Mouse (Mus musculus) testis, postnatal 14 days (tissue): ENCODE results near the gene Scamp4.
"Not testable (repeated sequence)": the region's sequence is repeated elsewhere in the genome, so short reads cannot be mapped to it uniquely, and the experiment has no call there.

Experiments used
- DNase-seq: peaks from one replicate; pipeline ENCODE4 v3.0.0; 2021; ENCODE audit warnings: low spot score

The Scamp4 gene

DNA sequence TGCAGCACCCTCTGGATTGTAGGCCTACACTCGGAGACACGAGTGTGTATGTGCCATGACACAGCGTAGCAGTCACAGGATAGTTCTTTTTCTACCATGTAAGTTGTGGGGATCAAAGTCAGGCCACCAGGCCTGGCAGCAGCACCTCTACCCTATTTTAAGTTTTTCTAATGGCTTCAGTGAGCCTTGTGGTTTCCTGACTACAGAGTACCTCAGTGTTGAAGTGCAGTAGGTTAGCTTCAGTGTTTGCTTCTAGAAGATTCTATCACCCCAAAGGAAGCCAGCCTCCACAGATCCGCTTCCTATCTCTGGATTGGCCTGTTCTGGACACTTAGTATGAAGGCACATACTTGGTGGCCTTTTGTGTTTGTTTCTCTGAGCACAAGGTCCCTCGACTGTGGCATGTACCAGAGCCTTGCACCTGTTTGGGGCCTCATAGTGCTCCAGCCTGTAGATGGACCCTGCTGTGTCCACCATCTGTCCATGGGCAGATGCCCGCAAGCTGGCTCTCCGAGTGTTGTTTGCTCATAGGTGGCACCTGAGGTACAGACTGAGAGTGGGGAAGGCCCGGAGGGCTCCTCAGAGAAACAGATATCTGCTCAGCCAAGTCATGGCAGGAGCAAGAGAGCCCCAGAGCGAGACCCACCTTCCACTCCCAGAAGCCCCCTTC is 7.6 kb downstream of the Scamp4 start:
- no peak for DNase-seq

DNA sequence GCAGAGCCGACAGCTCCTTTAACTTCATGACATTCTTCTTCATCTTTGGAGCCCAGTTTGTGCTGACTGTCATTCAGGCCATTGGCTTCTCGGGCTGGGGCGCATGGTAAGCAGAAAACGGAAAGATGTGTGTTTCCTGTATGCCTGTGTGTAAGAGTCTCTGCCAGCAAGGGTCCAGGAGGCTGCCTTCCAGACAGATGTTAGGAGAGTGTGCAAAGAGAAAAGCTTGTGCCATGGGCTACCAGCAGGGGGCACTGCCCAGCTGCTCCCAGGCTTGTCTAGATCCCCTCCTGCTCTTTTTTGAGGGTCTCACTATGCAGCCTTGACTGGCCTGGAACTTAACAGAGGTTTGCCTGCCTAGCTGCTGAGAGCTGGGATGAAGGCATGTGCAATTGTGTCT is 8.4 kb downstream of the Scamp4 start:
- no peak for DNase-seq

DNA sequence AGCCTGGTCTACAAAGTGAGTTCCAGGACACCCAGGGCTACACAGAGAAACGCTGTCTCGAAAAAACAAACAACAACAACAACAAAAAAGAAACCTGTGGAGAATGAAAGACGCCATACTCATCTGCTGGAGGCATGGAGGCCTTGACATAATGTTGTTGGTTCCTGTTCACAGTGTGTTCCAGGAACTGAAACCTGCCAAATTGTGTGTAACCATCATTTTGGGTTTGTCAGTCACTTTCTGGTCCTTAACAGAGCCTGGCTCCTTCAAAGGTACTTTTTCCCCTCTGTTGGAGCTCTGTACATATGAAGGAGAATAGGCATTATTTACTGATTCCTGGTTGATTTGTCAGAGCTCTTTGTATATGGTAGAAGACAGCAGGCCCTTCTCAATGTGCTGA is 9.2 kb downstream of the Scamp4 start:
- DNase-seq = no peak

DNA sequence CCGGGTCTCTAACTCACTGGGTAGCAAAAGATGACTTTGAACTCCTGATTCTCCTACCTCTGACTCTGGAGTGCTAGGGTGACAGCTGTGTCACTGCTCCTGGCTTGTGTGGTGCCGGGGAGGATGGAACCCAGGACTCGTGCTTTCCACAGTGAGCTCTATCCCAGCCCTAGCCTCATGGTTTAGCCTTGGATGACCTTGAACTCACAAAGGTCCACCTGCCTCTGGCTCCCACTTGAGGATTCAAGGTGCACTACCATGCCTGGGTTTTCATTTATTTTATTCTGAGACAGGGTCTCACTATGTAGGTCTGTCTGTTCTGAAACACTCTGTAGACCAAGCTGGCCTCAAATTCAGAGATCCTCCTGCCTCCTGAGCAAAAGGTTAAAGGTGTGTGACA is 11.1 kb downstream of the Scamp4 start:
- DNase-seq = no peak

DNA sequence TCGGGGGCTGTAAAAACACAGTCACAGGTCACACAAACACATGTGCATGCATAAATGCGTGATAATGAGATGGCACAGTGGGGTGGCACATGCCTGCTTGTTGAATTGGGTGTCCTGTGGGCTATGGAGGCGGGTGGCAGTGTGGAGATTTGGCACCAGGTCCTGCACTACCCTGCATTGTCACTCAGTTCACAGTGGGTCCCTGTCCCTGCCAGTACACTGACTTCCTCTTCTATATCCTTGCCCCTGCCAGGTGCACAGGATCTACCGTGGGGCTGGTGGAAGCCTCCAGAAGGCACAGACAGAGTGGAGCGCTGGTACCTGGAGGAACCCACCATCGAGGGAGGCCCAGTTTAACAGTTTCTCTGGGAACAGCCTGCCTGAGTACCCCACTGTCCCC is 11.7 kb downstream of the Scamp4 start:
- no peak for DNase-seq

DNA sequence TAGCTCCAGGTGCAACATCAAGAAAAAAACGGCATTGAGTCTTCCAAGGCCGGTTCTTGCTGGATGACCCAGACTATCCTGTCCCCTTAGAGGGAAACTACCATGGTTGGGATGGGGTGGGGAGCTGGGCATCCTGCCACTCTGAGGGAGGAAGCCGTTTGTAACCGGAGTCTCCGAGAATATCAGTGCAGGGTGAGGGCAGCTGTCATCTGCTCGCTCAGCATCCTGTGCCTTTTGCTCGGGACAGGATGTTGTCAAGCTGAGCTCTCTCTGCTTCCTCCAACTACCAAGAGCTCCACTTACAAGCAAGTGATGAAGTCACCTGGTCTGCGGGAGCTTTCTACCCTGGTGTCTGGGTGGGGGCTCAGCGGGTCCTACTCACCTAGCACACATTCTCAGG is 15.5 kb downstream of the Scamp4 start:
- DNase-seq = no peak

DNA sequence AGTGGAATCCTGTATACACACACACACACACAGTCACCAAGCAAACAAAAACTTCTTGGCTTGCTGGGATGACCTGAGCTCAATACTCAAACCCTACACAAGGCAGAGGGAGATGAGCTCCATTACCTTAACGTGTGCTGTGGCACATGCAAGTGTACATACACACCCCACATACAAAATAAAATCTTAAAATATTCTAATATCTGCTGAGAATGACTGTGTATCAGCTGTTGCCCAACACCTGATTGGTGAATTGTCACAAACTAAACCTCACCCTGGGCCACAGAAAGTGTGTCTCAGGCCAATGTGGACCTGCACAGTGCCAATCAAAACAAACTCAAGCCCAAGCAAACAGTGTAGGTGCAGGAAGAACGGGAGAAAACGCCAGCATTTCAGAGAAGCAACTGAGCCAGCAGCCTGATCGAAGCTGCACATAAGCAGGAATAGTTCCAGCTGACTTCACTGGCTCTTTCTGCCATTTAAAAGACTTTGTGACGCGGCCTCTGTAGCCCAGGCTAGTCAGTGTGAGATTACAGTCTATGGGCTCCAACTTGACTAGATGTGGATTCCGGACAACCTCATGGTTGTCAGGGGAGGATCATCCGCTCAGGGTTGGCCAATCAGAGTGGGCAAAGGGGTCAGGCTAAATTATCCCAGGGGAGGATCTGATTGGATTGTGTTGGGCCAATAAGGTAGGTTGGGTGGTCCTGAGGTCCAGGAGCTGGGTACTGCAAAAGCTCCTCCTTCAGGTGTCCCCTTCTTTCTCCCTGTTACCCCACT is 17.0 kb downstream of the Scamp4 start:
- no peak for DNase-seq

DNA sequence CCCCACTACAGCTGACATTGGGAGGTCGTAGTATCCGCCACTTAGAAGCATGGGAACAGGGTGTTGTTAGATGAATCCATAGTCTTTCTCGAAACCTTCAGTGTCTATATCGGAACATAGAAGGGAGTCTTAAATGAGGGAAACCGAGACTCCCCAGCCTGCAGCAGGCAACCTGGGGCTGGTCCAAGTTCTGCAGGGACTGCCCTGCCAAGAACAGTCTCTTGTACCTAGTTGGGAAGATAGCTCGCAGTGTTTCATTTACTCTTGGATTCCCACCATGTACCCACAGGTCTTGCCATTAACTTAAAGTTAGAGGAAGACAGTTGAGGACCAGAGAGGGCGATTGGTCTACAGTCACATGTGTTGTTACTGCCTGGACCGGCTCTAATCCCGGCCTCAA is 17.7 kb downstream of the Scamp4 start:
- DNase-seq = no peak

DNA sequence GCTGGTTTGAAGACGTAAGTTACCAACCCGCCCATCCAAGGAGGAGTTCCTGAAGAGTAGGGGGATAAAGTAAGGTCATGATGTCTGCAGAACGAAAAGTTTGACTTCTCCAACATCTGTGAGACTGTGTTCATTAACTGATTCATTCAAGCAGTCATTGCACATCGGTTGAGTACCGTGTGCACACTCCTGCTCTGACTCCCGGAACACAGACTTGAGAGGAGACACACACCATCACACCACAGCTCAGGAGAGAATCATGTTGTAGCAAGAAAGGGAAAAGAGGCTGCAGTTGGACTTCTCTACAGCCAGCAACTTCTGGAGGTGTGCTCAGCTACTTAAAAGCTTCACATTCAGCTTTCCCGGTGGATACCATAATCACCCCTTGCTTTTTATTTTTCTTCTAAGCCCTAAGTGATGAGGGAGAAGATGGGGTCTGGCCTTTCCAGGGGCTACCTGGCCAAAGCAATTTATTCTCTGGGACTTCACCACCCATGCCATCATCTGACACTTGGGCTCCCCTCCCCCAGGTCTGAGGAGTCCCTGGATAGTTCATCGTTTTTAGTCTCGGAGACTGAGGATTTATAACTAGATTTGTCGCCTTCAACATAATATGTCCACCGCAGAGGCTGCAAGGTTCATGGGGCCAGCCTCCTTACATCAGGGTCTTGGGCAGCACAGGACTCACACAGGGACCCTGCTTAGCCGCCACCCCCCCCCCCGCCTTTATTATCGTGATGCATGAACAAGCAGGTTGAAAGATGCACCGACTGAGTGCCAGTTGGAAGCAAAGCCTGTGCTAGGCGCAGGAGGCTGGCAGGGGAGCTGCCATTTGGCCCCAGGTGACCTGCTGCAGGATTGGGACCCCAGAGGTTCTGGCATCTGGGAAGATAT is 18.4 kb downstream of the Scamp4 start:
- DNase-seq = no peak

DNA sequence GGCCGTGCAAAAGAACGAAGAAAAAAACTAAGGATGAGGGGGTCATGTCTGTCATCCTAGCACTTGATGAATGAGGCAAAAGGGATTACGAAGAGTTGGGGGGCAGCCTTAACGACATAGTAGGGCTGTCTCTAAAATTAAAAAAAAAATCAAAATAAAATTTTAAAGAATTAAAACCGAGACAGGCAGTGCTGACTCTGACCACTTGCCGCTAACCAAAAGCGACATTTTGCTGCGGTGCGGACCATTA is 18.9 kb downstream of the Scamp4 start:
- DNase-seq = no peak

DNA sequence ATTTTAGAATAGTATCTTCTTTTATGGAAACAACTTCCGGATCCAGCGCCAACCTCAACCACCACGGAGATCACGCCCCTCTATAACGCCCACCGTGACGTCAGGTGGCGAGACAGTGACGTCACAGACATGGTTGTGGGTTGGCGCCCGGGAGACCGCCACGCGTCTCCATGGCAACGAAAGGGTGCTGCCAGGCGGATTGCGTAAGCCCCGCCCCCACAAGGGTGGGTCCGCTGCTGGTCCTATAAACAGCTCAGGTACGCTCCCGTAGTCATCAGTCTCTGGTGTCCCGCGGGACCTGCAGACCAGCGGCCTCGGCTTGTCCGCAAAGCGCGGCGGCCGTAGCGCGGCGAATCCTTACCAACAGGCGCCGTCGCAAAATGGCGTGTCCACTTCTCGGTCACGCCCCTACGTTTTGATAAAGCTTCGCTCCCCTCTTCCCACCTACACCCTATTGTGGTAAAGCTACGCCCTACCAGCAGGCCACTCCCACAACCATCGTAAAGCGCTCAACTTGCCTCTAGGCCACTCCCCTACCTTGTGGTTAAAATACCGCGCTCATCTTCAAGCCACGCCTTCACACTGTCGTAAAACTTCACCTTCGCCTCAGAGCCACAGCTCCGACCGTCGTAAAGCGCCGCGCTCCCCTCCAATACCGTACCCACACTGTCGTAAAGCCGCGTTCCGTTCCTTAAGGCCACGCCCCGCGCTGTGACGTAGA is 19.4 kb downstream of the Scamp4 start:
- peak; percentile 100 for DNase-seq

DNA sequence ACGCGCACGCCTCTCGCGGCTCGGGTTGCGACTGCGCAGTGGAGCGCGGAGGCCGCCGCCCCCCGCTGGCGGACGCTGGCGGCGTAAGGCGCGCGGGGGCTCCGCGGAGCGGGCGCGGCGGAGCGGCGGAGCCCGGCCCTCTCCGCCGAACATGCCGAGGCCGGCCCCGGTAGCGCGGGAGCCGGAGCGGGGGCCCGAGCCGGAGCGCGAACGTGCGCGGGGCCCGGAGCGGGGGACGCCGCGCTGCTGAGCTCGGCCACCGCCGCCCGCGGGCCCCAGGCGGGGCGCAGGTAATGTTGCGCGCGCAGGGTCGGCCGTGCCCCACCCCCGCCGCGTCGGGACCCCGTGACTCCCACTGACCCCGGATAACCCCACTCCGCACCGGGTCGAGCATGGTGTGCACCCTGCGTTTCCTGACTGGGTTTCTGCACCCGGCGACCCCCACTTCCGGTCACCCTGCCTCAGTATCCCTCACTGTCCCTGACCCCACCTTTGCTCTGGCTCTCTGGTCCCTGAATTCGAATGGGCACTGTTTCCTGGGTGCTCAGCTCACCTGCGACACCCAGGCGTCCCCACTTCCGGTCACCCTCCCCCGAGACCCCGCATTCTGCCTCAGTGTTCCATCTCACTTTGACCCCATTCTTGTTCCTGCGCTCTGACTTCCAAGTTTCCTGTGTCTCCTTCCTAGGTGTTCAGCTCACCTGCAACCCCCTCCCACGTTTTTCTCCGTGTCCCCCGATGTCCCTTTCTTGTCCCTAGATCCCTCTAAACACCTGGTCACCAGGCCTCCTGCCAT is 20.2 kb downstream of the Scamp4 start, which contains the start of gene Csnk1g2:
TSS of gene Csnk1g2 (plus strand) at position 178 of the 796 bp plus-strand sequence.
- peak; percentile 80 for DNase-seq

DNA sequence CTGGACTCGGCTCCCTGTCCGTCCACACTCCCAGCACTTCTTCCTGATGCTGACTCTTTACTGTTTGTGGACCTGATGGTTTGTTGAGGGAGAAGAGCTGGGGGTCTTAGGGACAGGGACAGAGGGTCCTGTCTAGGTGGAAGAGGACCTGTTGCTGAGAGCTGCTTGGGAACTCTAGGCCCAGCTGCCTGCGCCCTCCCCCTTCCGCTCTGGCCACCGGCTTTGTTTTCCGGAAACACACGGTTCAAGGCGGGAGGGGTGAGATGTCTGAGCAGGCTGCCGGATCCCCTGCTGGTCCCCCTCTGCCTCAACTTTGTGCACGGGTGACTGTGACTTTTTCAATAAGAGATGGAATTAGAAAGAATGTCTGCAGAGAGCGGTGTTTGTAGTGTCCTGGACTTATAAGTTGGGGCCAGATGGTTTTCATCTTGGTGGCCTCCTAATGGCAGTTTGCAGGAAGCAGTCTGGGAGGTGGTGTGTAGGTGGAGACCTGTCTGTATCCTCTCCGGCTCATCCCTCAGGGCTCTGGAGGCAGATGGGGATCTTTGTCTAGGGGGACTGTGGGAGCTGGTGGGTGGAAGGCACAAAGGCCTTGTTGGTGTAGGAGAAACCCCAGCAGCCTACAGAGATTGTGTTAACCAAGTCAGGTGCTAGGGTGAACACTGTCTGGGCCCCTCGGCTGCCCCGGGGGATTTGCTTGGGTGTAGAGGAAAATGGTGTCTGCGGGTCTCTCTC is 21.0 kb downstream of the Scamp4 start:
- no peak for DNase-seq

DNA sequence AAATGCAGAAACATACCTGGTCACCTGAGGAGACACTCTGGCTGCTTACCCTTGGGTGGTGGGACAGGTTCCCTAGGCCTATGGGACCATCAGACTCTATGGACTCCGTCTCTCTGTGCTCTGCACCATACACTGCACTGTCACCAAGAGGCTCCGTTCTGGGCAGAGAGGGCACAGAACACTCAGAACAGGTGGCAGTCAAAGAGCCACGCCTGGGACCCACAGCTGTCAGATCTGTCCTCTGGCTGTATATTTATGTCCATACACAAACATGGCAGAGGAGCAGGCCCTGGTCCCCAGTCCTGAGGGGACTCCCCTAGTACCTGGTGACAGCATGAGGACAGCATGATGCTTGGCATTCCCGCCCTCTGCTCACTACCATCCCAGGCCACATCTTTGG is 23.1 kb downstream of the Scamp4 start:
- no peak for DNase-seq

DNA sequence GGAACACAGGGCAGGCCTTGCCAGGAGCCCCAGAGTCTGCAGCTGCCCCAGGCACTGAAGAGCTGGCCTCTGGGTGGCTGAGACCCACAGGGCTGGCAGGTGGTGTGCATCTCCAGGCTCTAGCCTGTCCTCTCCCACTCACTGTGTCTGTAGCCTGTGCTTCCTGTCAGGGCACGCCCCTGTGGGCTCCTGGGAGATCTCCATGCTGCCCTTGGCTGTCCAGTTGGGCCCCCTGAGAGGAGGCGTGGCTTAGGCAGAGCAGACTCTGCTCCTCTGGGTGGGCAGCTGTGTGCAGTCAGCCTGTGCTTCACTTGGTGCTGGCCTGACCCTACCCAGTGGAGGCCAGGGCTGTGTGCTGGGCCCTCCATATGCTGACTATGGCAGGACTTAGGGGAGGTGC is 25.0 kb downstream of the Scamp4 start:
- DNase-seq = peak; percentile 71

DNA sequence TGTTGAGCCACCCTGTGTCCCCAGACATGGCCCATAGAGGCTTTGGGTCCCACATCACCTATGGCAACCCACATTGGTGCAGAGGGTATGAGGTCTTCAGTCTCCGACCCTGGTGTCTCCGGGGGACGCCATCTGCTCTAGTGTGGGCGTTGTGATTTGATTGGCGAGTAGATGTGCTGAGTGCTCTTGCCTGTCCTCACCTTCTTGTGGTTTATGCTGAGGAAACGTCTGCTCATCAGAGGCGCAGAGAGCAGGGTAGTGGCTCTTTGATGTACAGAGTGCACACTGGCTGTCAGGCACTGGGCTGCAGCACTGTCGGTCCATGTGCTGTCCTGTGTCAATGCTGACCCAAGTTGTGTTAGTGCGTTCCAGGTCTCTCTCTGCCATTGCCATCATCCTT is 26.3 kb downstream of the Scamp4 start:
- no peak for DNase-seq

DNA sequence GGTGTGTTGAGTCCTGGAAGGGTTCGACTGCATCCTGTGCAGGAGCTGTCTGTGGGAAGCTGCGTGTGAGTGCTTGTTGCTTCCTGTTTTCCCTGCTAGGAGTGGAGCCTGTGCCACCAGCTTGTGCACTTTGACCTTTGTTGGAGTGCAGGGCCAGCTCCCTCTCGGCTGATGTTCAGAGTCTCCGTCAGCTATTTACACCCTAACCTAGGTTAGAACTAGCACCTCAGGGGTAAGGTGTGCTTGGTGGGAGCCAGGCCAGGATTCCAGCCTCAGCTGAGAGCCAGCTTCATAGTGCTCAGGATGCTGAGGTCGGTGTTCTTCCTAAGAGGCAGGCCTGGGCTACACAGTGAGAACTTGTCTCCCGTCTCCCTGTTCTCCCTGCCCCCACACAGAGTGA is 32.7 kb downstream of the Scamp4 start:
- no peak for DNase-seq

DNA sequence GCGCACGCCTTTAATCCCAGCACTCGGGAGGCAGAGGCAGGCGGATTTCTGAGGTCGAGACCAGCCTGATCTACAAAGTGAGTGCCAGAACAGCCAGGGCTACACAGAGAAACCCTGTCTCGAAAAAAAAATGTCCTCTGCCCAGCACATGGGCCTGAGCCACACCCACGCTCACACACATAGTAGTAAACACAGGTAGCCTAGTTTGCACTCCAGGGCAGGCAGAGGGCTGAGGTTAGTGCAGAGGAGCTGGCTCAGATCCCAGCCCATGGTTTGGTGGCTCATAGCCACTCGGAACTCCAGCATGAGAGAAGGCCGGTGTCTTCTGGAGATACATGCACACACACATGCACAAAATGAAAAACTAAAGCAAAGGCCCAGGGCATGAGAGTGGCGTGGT is 44.3 kb downstream of the Scamp4 start:
- no peak for DNase-seq

DNA sequence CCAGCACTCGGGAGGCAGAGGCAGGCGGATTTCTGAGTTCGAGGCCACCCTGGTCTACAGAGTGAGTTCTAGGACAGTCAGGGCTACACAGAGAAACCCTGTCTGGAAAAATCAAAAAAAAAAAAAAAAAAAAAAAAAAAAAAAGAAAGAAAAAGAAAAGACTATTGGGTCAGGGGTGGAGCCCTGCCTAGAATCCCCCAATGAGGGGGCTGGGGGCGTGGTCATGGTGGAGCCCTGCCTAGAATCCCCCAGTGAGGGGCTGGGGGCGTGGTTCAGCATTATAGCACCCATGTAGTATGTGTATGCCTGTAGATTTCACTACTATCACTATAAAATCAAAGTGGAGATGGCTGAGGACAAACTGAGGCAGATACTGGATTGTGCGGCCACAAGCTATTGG is 47.2 kb downstream of the Scamp4 start:
- DNase-seq = not testable (repeated sequence)

DNA sequence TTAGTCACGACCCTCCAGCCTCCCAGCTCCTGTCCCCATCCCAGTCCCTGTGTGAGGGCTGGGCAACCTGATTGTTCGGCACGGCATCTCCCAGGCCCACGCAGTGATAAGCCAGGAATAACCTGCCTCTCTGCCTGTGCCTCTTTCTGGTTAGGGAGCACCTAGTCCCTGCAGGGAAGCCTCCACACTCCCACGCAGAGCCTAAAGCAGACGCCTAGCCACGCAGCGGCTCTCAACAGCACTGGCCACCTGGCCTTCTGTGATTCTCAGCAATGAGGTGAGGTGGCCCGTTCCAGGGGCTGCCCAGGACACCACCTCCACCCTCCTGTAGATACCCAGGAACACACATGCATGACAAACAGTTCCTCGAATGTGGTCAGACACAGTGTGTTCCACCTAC is 47.7 kb downstream of the Scamp4 start:
- DNase-seq = no peak

DNA sequence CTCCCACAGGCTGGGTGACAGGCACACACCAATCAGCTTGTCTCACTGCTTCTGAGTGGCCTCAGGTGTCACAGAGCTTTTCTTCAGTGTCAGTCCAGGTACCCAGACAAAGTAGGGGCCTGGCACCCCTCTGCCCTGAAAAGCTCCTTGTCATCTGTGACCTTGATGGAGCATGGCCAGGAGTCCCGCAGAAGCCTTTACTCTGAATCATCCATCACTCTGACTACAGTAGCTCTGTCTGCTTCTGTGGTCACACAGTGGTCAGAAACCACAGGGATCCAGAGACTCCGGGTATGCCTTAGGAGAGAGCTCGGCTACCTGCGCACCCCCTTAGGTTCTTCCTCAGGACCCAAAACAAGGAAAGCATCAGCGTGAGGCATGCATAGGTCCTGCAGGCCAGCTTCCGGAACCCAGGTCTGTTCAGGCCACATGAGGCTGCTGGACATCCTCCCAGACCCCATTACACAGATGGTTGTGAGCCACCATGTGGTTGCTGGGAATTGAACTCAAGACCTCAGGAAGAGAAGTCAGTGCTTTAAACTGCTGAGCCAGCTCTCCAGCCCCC is 50.6 kb downstream of the Scamp4 start:
- no peak for DNase-seq
